Mouse (Mus musculus) megakaryocyte, embryonic 14.5 days (primary cell): ENCODE results near the gene Serpinb12. TPM values are rescaled to one million over a fixed set of nuclear protein-coding genes. Genes with fewer than 3 reads are reported as not detected.

ENCODE experiments used
- H3K27me3 ChIP-seq: replicated peaks from 2 replicates; pipeline ENCODE3; 2012; ENCODE audit warnings: inconsistent platforms
- H3K36me3 ChIP-seq: replicated peaks from 2 replicates; pipeline ENCODE3; 2012; ENCODE audit warnings: low read length, inconsistent platforms, mixed read lengths
- H3K4me1 ChIP-seq: 2 replicates; pipeline ENCODE4 v1.6.1; 2012; ENCODE audit warnings: inconsistent platforms
- H3K4me3 ChIP-seq: replicated peaks from 2 replicates; pipeline ENCODE3; 2012; ENCODE audit warnings: moderate library complexity, mild to moderate bottlenecking, inconsistent platforms
- H3K9me3 ChIP-seq: 2 replicates; pipeline ENCODE4 v1.6.1; 2012; ENCODE audit warnings: inconsistent platforms
- FLI1 ChIP-seq: IDR thresholded peaks from 2 replicates; pipeline ENCODE4 v1.6.1; 2012; ENCODE audit warnings: low read length, inconsistent platforms, mixed read lengths
- GATA1 ChIP-seq: IDR thresholded peaks from 3 replicates; pipeline ENCODE4 v1.6.1; 2012; ENCODE audit warnings: mixed read lengths, low read length, inconsistent platforms, borderline replicate concordance
- polyA plus RNA-seq: library from polyadenylated mRNA; stranded (reverse); fragments of >175 nt; gene quantifications from 2 replicates; pipeline ENCODE4 v1.2.3, GENCODE M21; 2012; ENCODE audit warnings: low replicate concordance; ENCODE audit not compliant: insufficient read depth

The Serpinb12 gene
- polyA plus RNA-seq, 1 experiment = not detected

DNA sequence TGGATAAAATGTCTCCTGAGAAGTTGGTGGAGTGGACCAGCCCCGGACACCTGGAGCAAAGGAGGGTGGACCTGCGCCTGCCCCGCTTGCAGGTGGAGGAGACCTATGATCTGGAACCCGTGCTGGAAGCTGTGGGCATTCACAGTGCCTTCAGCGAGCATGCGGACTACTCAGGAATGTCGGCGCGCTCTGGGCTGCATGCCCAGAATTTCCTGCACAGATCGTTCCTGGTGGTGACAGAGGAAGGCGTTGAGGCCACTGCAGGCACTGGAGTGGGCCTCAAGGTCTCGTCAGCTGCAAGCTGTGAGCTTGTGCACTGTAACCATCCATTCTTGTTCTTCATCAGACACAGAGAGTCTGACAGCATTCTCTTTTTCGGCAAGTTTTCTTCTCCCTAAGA, 66.2 kb downstream of the Serpinb12 start:
- H3K4me1 ChIP-seq = no peaks in the 10 kb centered on the region
- TF ChIP-seq FLI1 (no peak), GATA1 (no peak)
- no peaks in the 10 kb centered on the region for H3K27me3 ChIP-seq
- H3K9me3 ChIP-seq = no peaks in the 10 kb centered on the region
- no peak overlapping the region for H3K4me3 ChIP-seq
- no peaks in the 10 kb centered on the region for H3K36me3 ChIP-seq

DNA sequence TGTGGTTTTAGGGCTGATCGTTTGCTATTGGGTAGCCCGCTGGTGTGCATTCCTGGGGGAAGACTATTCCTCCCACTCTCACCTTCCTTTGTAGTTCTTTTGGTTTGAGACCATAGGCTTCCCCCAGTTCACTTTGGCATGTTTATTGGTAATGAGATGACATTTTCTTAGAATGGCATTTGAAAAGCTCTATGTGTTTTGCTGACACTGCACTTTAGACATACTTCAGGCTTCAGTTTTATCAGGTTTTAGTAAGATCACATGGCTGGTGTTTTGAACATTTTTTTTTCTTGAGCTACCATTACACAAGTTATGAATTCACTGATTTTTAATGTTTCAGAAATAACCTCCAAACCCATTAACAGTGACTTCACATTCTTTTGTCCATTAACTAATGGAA, 67.5 kb downstream of the Serpinb12 start:
- TF ChIP-seq GATA1 = no peak
- no peak for TF ChIP-seq FLI1
- H3K9me3 ChIP-seq = no peaks in the 10 kb centered on the region
- no peaks in the 10 kb centered on the region for H3K27me3 ChIP-seq
- no peaks in the 10 kb centered on the region for H3K36me3 ChIP-seq
- H3K4me3 ChIP-seq = no peak overlapping the region
- no peaks in the 10 kb centered on the region for H3K4me1 ChIP-seq

DNA sequence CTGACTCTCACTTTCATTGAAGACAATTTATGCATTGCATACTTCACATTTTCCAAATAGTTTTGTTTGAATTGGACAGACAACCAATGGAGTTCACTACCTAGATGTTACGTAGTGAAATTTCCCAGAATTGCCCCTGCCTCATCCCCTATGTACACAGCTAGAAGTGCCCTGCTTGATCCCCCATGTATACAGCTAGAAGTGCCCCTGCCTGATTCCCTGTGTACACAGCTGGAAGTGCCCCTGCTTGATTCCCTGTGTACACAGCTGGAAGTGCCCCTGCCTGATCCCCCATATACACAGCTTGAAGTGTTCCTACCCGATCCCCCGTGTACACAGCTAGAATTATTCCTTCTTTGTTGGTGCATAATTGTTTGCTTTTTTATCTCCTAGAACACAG, 72.1 kb downstream of the Serpinb12 start:
- Histone ChIP-seq H3K36me3 (no peaks in the 10 kb centered on the region), H3K4me1 (no peaks in the 10 kb centered on the region), H3K9me3 (no peaks in the 10 kb centered on the region), H3K4me3 (no peak overlapping the region), H3K27me3 (no peaks in the 10 kb centered on the region)
- TF ChIP-seq GATA1 (no peak), FLI1 (no peak)

Other genes starting within 250 kb of the Serpinb12 start
- 3.0 and 4.1 TPM in 2 replicates for gene Bcl2, start 220.2 kb upstream of the Serpinb12 start, polyA plus RNA-seq
- gene Kdsr, start 174.7 kb upstream of the Serpinb12 start, polyA plus RNA-seq = 0.53 TPM in 1 of 2 replicates, not detected in the other
- 10.4 and 23.8 TPM in 2 replicates for gene Vps4b, start 137.7 kb upstream of the Serpinb12 start, polyA plus RNA-seq
- gene Serpinb5, start 73.3 kb upstream of the Serpinb12 start, polyA plus RNA-seq = not detected in 2 replicates
- not detected in 2 replicates for gene Serpinb13, start 46.5 kb downstream of the Serpinb12 start, polyA plus RNA-seq
- not detected in 2 replicates for gene Serpinb3a, start 117.9 kb downstream of the Serpinb12 start, polyA plus RNA-seq
- gene Serpinb3d, start 149.1 kb downstream of the Serpinb12 start, polyA plus RNA-seq = not detected in 2 replicates